Mouse (Mus musculus) spleen, postnatal 0 days (tissue): ENCODE data around the gene Rab5if. TPM values are rescaled to one million over a fixed set of nuclear protein-coding genes. Genes with fewer than 3 reads are reported as not detected.

Experiments
- polyA plus RNA-seq: library from polyadenylated mRNA; unstranded; fragments of >200 nt; fragmentation: Nextera tagmentation; extraction: Ambion mirVana; gene quantifications from 2 replicates; pipeline ENCODE4 v1.2.1, GENCODE M21; 2015

Gene Rab5if
- 189 and 193 TPM in 2 replicates for polyA plus RNA-seq

DNA sequence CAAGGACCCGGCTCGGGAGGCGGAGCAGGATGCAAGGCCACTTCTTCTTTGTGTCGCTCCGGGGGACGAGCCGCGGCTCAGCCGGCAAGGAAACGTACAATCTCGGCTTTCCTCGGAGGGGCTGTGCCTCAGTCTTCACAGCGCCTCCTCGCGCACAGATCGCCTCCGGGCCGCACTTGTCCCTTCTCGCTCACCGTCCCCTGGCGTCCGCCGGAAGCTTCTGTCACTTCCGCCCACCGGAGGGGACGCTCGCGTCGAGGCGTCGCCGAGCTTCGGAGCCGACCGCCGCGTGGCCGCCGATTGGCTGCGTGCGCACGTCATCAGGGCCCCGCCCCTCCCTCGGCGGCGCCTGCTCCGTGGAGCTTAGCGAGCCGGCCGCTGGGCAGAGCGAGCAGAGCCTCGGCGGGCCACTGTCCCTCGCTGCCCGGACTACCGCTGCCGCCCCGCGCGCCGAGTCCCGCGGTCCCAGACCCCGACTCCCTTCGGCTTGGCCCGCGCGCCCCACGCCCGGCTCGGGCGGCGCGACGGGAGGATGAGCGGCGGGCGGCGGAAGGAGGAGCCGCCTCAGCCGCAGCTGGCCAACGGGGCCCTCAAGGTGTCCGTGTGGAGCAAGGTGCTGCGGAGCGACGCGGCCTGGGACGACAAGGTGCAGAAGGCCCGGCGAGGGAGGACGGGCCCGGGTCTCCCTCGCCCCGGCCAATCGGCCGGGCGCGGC lies at the start of gene Rab5if:
TSS of gene Rab5if (plus strand) at position 357 of the 715 bp plus-strand sequence.

DNA sequence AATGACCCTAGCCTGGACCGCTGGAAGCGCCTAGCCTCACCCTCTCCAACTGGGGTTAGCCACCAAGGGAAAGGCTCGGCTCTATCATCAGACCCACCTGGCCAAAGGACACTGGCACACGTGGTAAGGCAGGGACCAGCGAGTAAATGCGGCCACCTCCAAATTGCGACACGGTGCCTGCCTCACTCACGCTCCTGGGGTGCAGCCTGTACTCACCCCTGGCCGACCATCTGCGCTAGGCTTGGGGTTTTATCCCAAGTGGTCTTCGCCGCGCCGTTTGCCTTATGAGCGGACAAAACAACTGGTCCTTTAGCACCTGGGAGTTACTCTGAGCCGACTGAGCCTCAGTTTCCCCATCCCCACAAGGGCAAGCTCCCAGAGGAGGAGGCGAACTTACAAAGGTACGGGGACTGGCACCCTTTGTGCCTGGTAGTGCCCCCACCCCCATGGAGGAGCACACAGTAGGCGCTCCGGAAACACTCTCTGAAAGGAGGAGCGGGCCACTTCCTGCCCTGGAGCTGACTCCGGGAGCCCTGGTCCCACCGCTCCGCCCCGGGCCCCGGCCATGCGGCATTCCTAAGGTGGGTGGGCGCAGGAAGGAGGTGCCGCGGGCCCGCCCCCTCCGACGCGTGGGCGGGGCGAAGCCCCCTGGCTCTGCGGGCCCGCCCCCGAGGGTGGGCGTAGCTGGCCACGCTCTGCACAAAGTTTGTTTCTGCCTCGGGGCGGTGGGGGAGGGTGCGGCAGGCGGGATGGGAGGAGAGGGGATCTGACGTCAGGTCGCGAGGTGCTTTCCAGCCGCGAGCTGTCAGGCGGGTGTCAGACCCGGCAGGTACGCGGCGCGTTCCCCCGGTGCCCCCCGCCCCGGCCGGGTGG lies 23.4 kb upstream of the Rab5if start, which contains the start of gene Tgif2:
TSS of gene Tgif2 (plus strand) at position 689 of the 873 bp plus-strand sequence.

DNA sequence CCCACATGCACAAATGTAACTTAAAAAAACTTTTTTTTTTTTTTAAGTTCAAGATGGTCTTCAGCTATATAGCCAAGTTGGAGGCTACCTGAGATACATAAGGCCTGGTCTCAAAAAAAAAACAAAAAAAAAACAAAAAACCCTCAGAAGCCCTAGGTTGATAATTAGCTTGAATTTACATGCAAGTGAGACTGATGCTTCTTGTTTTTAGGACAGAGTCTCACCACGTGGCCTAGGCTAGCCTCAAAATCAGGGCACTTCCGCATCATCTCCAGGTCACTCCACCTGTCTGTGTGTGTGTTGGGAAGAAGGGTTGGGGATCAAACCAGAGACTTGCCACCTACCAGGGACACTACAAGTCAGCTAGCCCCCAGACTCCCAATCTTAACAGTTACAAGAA lies 5.1 kb upstream of the Rab5if start, which contains the start of gene 4930518I15Rik:
TSS of gene 4930518I15Rik (minus strand) at position 112 of the 400 bp plus-strand sequence.

DNA sequence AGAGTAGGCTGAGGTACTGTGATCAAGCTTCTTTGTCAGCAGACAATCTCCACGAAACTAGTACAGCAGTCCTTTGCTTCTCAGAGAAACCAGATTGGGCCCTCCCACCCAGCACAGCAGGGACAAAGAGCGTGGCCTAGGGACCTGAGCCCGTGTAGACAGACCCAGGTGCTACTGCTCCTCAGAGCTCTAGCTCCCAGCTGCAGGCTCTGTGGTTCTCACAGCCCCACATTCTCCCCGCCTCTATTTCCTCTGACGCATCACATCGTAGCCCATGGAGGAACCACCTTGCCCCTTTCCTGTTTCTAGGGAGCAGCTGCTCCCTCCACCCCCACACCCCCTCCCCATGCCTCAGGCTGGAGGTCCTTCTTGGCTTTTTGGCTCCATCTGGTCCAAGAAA lies 24.1 kb downstream of the Rab5if start, which contains the start of gene Sla2:
TSS of gene Sla2 (minus strand) at position 176 of the 400 bp plus-strand sequence.

Other genes with a start within 250 kb of the Rab5if start
- gene Dlgap4, start 249.4 kb upstream of the Rab5if start, polyA plus RNA-seq, result 25.7 and 28.6 TPM in 2 replicates
- 146 and 168 TPM in 2 replicates for gene Myl9, start 87.7 kb upstream of the Rab5if start, polyA plus RNA-seq
- 8.3 and 9.5 TPM in 2 replicates for gene Tgif2, start 23.1 kb upstream of the Rab5if start, polyA plus RNA-seq
- 6.1 and 7.0 TPM in 2 replicates for gene 4930518I15Rik, start 5.2 kb upstream of the Rab5if start, polyA plus RNA-seq
- gene Sla2, start 24.1 kb downstream of the Rab5if start, polyA plus RNA-seq, result 1.6 and 1.8 TPM in 2 replicates
- 24.8 and 29.1 TPM in 2 replicates for gene Ndrg3, start 128.9 kb downstream of the Rab5if start, polyA plus RNA-seq
- 32.8 and 35.8 TPM in 2 replicates for gene Dsn1, start 144.0 kb downstream of the Rab5if start, polyA plus RNA-seq
- 2.6 and 2.8 TPM in 2 replicates for gene Soga1, start 216.1 kb downstream of the Rab5if start, polyA plus RNA-seq
- not detected in 2 replicates for gene Tldc2, start 223.9 kb downstream of the Rab5if start, polyA plus RNA-seq